Mouse (Mus musculus): ENCODE measurements around the gene Rarres2. TPM values are rescaled to one million over a fixed set of nuclear protein-coding genes. Genes with fewer than 3 reads are reported as not detected.
A peak's percentile ranks its signal among the peaks of the same experiment; 100 is the strongest.

Rarres2 gene
- polyA plus RNA-seq, 1 experiment, result 179 TPM

DNA sequence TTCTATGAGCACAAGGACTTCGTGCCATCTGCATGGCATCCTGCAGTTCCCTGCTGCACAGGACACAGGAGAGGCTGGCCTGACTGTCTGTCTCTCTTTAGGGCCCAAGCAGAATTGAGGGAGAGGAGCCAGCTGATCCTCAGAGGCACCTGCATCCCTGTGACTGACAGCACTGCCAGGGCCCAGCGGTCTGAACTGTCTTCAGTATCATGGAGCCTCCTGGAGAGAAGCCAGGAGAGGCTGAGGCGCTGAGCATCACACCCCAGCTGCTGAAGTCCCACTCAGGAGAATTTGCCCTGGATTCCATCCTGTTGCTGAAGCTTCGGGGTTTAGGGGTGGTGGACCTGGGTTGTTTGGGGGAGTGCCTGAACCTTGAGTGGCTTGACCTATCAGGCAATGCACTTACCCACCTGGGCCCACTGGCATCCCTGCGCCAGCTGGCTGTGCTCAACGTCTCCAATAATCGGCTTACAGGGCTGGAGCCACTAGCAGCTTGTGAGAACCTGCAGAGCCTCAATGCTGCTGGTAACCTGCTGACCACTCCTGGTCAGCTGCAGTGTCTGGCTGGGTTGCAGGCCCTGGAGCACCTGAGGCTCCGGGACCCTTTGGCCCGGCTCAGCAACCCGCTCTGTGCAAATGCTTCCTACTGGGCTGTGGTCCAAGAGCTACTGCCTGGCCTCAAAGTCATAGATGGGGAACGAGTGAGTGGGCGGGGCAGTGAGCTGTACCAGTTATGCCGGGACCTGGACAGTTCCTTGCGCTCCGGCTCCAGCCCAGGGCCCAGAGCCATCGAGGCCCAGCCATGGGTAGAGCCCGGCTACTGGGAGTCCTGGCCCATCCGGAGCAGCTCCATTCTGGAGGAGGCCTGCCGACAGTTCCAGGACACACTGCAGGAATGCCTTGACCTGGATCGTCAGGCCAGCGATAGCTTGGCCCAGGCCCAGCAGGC lies 4.3 kb downstream of the Rarres2 start:
- WGBS, result 36% methylated on average over 21 of the region's 21 CpGs
- peak; percentile 24; the same call in 1 of the 2 replicates for TF ChIP-seq POLR2A (IDR thresholded peaks at IDR 0.05; ENCODE audit: borderline replicate concordance, extremely low read depth, low read depth, low read length)
- TF ChIP-seq CTCF (IDR thresholded peaks at IDR 0.05; ENCODE audit: insufficient read depth, low read length), result no peak
- Histone ChIP-seq H3K4me1 (ENCODE audit: control insufficient read depth, insufficient read depth, low read length) (peaks cover 2% of the 10 kb centered on the region; the same call in 1 of the 2 replicates), H3K4me3 (replicated peaks; ENCODE audit: extremely low read depth, low read depth, low read length) (no peak overlapping the region)
- peak; percentile 20 for DNase-seq

DNA sequence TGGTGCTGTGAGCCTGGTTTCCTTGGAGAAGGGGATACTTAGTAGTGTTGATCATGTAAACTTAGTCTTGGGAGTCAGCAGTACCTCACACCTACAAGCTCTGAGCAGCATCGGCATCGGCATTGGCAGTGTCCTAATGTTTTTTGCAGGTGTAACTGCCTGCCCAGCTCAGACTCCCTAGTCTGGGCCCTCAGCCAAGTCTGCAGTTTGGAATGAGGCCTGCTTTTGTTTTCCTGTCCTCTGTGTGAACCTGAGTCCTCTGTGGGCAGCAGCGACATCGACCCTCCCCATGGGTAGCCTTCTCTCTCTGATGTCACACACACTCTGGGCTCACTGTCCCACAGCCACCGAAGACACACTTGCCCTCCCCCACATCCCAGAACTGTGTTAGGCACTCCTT lies 6.3 kb downstream of the Rarres2 start:
- no peak for TF ChIP-seq CTCF (IDR thresholded peaks at IDR 0.05; ENCODE audit: insufficient read depth, low read length)
- TF ChIP-seq POLR2A (IDR thresholded peaks at IDR 0.05; ENCODE audit: borderline replicate concordance, extremely low read depth, low read depth, low read length), result no peak
- no peak overlapping the region for H3K4me3 ChIP-seq (replicated peaks; ENCODE audit: extremely low read depth, low read depth, low read length)
- 19% methylated on average over 5 of the region's 5 CpGs for WGBS
- peaks cover 2% of the 10 kb centered on the region; the same call in 1 of the 2 replicates for H3K4me1 ChIP-seq (ENCODE audit: control insufficient read depth, insufficient read depth, low read length)
- DNase-seq, result no peak

DNA sequence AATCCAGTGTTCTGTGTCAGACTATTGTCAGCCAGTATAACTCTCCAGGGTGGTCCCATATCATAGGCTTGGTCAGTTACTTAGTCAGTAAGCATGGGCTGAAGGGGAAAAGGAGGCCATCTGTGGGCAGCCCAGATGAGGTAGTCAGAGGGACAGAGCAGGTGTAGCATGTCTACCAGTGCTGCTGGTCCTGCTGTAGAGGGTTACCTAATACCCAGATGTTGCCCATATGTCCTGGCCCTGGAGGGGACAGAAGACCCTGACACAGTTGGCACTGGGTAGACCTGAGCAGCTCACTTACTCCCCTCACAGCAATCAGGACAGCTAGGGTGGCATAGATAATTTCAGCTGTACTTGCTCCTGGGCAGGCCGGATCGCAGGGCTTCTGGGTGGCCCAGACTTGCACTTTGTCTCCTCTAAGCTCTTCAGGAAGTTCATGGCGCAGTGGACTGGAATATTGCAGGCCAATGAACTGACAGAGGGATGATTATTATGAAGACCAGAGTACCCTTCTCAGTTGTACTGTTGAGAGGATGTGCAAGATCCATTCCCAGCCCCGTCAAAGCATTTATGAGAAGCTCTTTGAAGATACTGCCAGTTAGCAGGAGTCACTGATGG lies 6.8 kb downstream of the Rarres2 start:
- WGBS, result 78% methylated on average over 4 of the region's 4 CpGs
- TF ChIP-seq CTCF (IDR thresholded peaks at IDR 0.05; ENCODE audit: insufficient read depth, low read length) (no peak), POLR2A (IDR thresholded peaks at IDR 0.05; ENCODE audit: borderline replicate concordance, extremely low read depth, low read depth, low read length) (no peak)
- Histone ChIP-seq H3K4me3 (replicated peaks; ENCODE audit: extremely low read depth, low read depth, low read length) (no peak overlapping the region), H3K4me1 (ENCODE audit: control insufficient read depth, insufficient read depth, low read length) (peaks cover 2% of the 10 kb centered on the region; the same call in 1 of the 2 replicates)
- no peak for DNase-seq

DNA sequence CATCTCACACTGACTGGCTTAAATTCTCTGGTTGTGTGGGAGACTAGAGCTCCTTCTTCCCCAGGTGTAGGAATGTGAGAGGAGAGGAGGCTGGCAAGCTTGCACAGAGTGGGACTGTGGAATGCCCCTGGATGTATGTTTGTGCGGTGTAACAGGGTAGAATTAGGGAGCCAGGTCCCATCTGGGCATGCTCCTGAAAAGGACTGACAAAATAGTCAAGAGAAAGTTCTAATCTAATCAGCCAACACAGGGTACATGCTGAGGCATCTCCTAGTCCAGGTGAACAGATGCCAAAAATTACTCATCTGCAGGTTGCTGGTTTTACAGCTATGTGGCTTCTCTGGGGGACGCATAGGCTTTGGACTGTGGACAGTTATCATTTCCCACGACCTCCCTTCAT lies 16.6 kb downstream of the Rarres2 start:
- Histone ChIP-seq H3K4me3 (replicated peaks; ENCODE audit: extremely low read depth, low read depth, low read length) (no peak overlapping the region), H3K4me1 (ENCODE audit: control insufficient read depth, insufficient read depth, low read length) (peaks cover 4% of the 10 kb centered on the region; the same call in 1 of the 2 replicates)
- TF ChIP-seq CTCF (IDR thresholded peaks at IDR 0.05; ENCODE audit: insufficient read depth, low read length) (no peak), POLR2A (IDR thresholded peaks at IDR 0.05; ENCODE audit: borderline replicate concordance, extremely low read depth, low read depth, low read length) (no peak)
- DNase-seq, result no peak
- WGBS, result 89% methylated on average over 3 of the region's 3 CpGs

DNA sequence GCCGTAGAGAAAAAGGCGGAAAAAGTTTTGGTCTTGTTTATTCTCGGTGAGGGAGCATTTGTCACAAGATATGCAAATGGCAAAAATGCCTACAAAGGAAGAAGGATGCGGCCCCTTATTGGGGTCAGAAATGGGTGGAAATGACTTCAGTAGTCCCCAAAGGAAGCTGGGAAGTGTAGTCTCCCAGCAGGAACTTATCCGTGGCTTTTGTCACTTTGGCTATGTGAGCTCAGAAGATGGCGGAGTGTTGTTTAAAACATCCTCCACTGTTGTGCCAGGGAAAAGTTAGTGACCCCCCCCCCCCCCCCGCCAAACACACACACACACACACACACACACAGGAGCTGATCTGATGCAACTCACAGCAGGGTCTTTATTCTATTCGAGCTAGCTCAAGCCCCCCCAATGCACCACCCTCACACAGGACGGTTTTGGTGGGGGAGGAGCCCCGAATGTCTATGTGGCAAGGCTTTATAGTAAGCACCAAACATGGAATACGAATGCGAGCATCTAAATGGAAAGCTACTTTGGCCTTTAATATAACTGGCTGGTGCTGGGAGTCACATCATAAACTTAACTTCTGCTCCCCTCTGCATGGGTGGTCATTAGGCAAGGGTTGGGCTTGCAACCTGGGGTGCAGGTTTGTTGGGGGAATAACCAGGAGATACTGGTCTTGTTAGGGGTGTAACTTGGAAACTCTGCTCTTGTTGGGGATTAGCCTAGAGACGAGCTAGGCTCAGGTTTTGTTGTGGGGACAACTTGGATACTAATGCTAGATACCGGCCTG lies 17.3 kb downstream of the Rarres2 start:
- no peak for DNase-seq
- WGBS, result 21% methylated on average over 14 of the region's 14 CpGs
- Histone ChIP-seq H3K4me3 (replicated peaks; ENCODE audit: extremely low read depth, low read depth, low read length) (peak overlapping the region; percentile 61), H3K4me1 (ENCODE audit: control insufficient read depth, insufficient read depth, low read length) (peaks cover 4% of the 10 kb centered on the region; the same call in 1 of the 2 replicates)
- TF ChIP-seq CTCF (IDR thresholded peaks at IDR 0.05; ENCODE audit: insufficient read depth, low read length) (no peak), POLR2A (IDR thresholded peaks at IDR 0.05; ENCODE audit: borderline replicate concordance, extremely low read depth, low read depth, low read length) (peak; percentile 34; the same call in 1 of the 2 replicates)

GRCm38 (mm10) chr6:48554280-48555103 lies 18.1 kb downstream of the Rarres2 start, which contains the start of gene Lrrc61:
TSS of gene Lrrc61 (plus strand) at chr6:48554796.
- peak within 1 kb of the TSS; percentile 64 for H3K4me3 ChIP-seq (replicated peaks; ENCODE audit: extremely low read depth, low read depth, low read length)
- H3K4me1 ChIP-seq (ENCODE audit: control insufficient read depth, insufficient read depth, low read length), result peaks cover 4% of the 10 kb centered on the region; the same call in 1 of the 2 replicates
- 1% methylated on average over 39 of the region's 39 CpGs for WGBS
- DNase-seq, result peak; percentile 98
- TF ChIP-seq CTCF (IDR thresholded peaks at IDR 0.05; ENCODE audit: insufficient read depth, low read length), result no peak
- TF ChIP-seq POLR2A (IDR thresholded peaks at IDR 0.05; ENCODE audit: borderline replicate concordance, extremely low read depth, low read depth, low read length), result peak; percentile 85

DNA sequence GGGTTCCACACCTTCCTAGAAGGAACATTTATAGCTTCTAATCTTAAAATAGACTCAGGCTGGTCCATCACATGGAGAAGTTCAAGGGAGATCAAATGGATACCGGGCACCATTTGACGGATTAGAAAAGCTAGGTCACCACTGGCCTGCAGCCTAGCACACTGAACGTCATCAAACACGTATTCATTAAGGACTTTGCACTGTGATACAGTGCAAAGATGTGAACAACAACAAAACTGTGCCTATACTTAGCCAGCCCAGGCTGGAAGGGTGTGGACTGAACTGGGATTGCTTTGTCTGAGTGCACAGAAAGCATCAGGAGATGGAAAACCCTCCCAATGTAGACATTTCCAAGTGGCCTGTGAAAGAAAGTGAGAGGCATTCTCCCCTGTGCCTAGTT lies 18.8 kb downstream of the Rarres2 start:
- no peak overlapping the region for H3K4me3 ChIP-seq (replicated peaks; ENCODE audit: extremely low read depth, low read depth, low read length)
- 72% methylated on average over 4 of the region's 4 CpGs for WGBS
- peaks cover 4% of the 10 kb centered on the region; the same call in 1 of the 2 replicates for H3K4me1 ChIP-seq (ENCODE audit: control insufficient read depth, insufficient read depth, low read length)
- TF ChIP-seq CTCF (IDR thresholded peaks at IDR 0.05; ENCODE audit: insufficient read depth, low read length) (no peak), POLR2A (IDR thresholded peaks at IDR 0.05; ENCODE audit: borderline replicate concordance, extremely low read depth, low read depth, low read length) (no peak)
- no peak for DNase-seq

DNA sequence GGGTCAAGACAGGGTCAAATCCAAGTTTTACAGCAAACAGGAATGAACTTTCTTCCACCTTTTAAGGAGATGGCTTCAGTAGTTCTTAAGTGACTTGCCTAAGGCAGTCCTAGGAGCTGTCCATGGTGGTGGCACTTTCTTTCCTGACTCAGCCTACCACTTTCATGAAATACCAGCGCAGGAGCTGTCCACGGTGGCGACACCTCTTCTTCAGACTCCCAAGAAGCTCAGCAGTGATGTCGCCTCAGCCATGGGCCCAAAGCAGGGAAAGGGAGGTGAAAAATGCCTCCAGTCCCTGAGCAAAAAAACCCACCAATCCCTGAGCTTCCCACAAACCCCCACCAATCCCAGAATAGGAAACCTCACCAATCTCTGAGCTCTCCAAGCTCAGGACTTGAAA lies 19.7 kb downstream of the Rarres2 start:
- Histone ChIP-seq H3K4me1 (ENCODE audit: control insufficient read depth, insufficient read depth, low read length) (peaks cover 4% of the 10 kb centered on the region; the same call in 1 of the 2 replicates), H3K4me3 (replicated peaks; ENCODE audit: extremely low read depth, low read depth, low read length) (no peak overlapping the region)
- WGBS, result 70% methylated on average over 4 of the region's 4 CpGs
- no peak for DNase-seq
- TF ChIP-seq POLR2A (IDR thresholded peaks at IDR 0.05; ENCODE audit: borderline replicate concordance, extremely low read depth, low read depth, low read length) (no peak), CTCF (IDR thresholded peaks at IDR 0.05; ENCODE audit: insufficient read depth, low read length) (no peak)
